Mouse (Mus musculus): Measurements from ENCODE around the gene 0610040J01Rik. TPM values are rescaled to one million over a fixed set of nuclear protein-coding genes. Genes with fewer than 3 reads are reported as not detected.

0610040J01Rik gene
- polyA plus RNA-seq, 1 experiment = 17.7 TPM

GRCm38 (mm10) chr5:63935581-63935980 is 123.4 kb downstream of the 0610040J01Rik start:
- no peak overlapping the region for H3K4me3 ChIP-seq (replicated peaks; ENCODE audit: extremely low read depth, low read depth, low read length)
- TF ChIP-seq CTCF (IDR thresholded peaks at IDR 0.05; ENCODE audit: insufficient read depth, low read length) = no peak
- TF ChIP-seq POLR2A (IDR thresholded peaks at IDR 0.05; ENCODE audit: borderline replicate concordance, extremely low read depth, low read depth, low read length) = no peak
- peaks cover 11% of the 10 kb centered on the region for H3K4me1 ChIP-seq (ENCODE audit: control insufficient read depth, insufficient read depth, low read length)
- WGBS = 89% methylated on average over 6 of the region's 6 CpGs
- no peak for DNase-seq

- peak; percentile 45 for DNase-seq
- TF ChIP-seq CTCF (IDR thresholded peaks at IDR 0.05; ENCODE audit: insufficient read depth, low read length) = no peak
- TF ChIP-seq POLR2A (IDR thresholded peaks at IDR 0.05; ENCODE audit: borderline replicate concordance, extremely low read depth, low read depth, low read length) = no peak
- WGBS = 32% methylated on average over 6 of the region's 6 CpGs
- Histone ChIP-seq H3K4me3 (replicated peaks; ENCODE audit: extremely low read depth, low read depth, low read length) (no peak overlapping the region), H3K4me1 (ENCODE audit: control insufficient read depth, insufficient read depth, low read length) (peaks cover 11% of the 10 kb centered on the region)
Measured at GRCm38 (mm10) chr5:63936740-63937139, 124.6 kb downstream of the 0610040J01Rik start.

- Histone ChIP-seq H3K4me1 (ENCODE audit: control insufficient read depth, insufficient read depth, low read length) (peaks cover 6% of the 10 kb centered on the region), H3K4me3 (replicated peaks; ENCODE audit: extremely low read depth, low read depth, low read length) (no peak overlapping the region)
- DNase-seq = no peak
- WGBS = 28% methylated on average over 4 of the region's 4 CpGs
- TF ChIP-seq POLR2A (IDR thresholded peaks at IDR 0.05; ENCODE audit: borderline replicate concordance, extremely low read depth, low read depth, low read length) = no peak
- TF ChIP-seq CTCF (IDR thresholded peaks at IDR 0.05; ENCODE audit: insufficient read depth, low read length) = no peak
Measured at GRCm38 (mm10) chr5:63938575-63938974, 126.4 kb downstream of the 0610040J01Rik start.

- DNase-seq = no peak
- peaks cover 5% of the 10 kb centered on the region for H3K4me1 ChIP-seq (ENCODE audit: control insufficient read depth, insufficient read depth, low read length)
- WGBS = 45% methylated on average over 5 of the region's 5 CpGs
- no peak for TF ChIP-seq POLR2A (IDR thresholded peaks at IDR 0.05; ENCODE audit: borderline replicate concordance, extremely low read depth, low read depth, low read length)
- no peak for TF ChIP-seq CTCF (IDR thresholded peaks at IDR 0.05; ENCODE audit: insufficient read depth, low read length)
- H3K4me3 ChIP-seq (replicated peaks; ENCODE audit: extremely low read depth, low read depth, low read length) = no peak overlapping the region
Measured at GRCm38 (mm10) chr5:63941891-63942290, 129.7 kb downstream of the 0610040J01Rik start.

GRCm38 (mm10) chr5:63943291-63943690 is 131.1 kb downstream of the 0610040J01Rik start:
- no peak for DNase-seq
- Histone ChIP-seq H3K4me3 (replicated peaks; ENCODE audit: extremely low read depth, low read depth, low read length) (no peak overlapping the region), H3K4me1 (ENCODE audit: control insufficient read depth, insufficient read depth, low read length) (peaks cover 3% of the 10 kb centered on the region; the same call in 1 of the 2 replicates)
- 74% methylated on average over 9 of the region's 9 CpGs for whole genome bisulfite sequencing
- TF ChIP-seq POLR2A (IDR thresholded peaks at IDR 0.05; ENCODE audit: borderline replicate concordance, extremely low read depth, low read depth, low read length) = no peak
- no peak for TF ChIP-seq CTCF (IDR thresholded peaks at IDR 0.05; ENCODE audit: insufficient read depth, low read length)

GRCm38 (mm10) chr5:63947526-63947925 is 135.4 kb downstream of the 0610040J01Rik start:
- DNase-seq = no peak
- Histone ChIP-seq H3K4me3 (replicated peaks; ENCODE audit: extremely low read depth, low read depth, low read length) (no peak overlapping the region), H3K4me1 (ENCODE audit: control insufficient read depth, insufficient read depth, low read length) (peaks cover 10% of the 10 kb centered on the region)
- TF ChIP-seq CTCF (IDR thresholded peaks at IDR 0.05; ENCODE audit: insufficient read depth, low read length) = no peak
- no peak for TF ChIP-seq POLR2A (IDR thresholded peaks at IDR 0.05; ENCODE audit: borderline replicate concordance, extremely low read depth, low read depth, low read length)
- WGBS = 93% methylated on average over 8 of the region's 8 CpGs

- 13% methylated on average over 3 of the region's 3 CpGs for WGBS
- Histone ChIP-seq H3K4me1 (ENCODE audit: control insufficient read depth, insufficient read depth, low read length) (peaks cover 10% of the 10 kb centered on the region), H3K4me3 (replicated peaks; ENCODE audit: extremely low read depth, low read depth, low read length) (no peak overlapping the region)
- no peak for DNase-seq
- TF ChIP-seq POLR2A (IDR thresholded peaks at IDR 0.05; ENCODE audit: borderline replicate concordance, extremely low read depth, low read depth, low read length) = no peak
- no peak for TF ChIP-seq CTCF (IDR thresholded peaks at IDR 0.05; ENCODE audit: insufficient read depth, low read length)
Measured at GRCm38 (mm10) chr5:63949195-63949594, 137.0 kb downstream of the 0610040J01Rik start.

Other genes starting within 250 kb of the 0610040J01Rik start
- 0.05 and 0.15 TPM in 2 replicates for gene Nwd2, start 163.3 kb upstream of the 0610040J01Rik start, polyA plus RNA-seq (2012; rRNA removed)
- gene Rell1, start 156.5 kb downstream of the 0610040J01Rik start, polyA plus RNA-seq (2012; rRNA removed) = 13.5 and 15.0 TPM in 2 replicates